Mouse (Mus musculus): ENCODE data around the gene Nfyc.

DNA sequence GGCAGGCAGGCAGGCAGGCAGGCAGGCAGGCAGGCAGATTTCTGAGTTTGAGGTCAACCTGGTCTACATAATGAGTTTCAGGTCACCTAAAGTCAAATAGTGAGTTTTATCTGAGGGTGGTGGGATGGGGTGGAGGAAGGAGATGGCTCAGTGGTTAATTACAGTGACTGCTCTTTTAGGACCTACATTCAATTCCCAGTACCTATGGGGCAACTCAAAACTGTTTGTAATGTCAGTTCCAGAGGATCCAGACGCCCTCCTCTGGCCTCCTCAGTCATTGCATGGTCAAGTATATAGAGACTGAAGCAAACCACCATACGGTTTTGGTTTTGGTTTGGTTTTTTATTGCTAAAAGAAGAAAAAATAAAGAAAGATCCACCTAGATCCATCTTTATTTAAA is 29.9 kb downstream of the Nfyc start:
- no peak for TF ChIP-seq GATA1 (IDR thresholded peaks at IDR 0.05; ENCODE audit: low read length)
- TF ChIP-seq TAL1 (IDR thresholded peaks at IDR 0.05; ENCODE audit: low read length), result no peak
